Mouse (Mus musculus): ENCODE data around the gene Vti1a. TPM values are rescaled to one million over a fixed set of nuclear protein-coding genes. Genes with fewer than 3 reads are reported as not detected.

Vti1a gene
- polyA plus RNA-seq, 1 experiment from 2014 or later = 28.7 TPM

GRCm38 (mm10) chr19:55486473-55486872, 170.4 kb downstream of the Vti1a start:
- no peak for ATAC-seq (ENCODE audit: low FRiP score, low TSS enrichment)
- H3K27me3 ChIP-seq (ENCODE audit: insufficient read depth, low read length) = no peaks in the 10 kb centered on the region
- no peaks in the 10 kb centered on the region for H3K9me3 ChIP-seq (ENCODE audit: low read length)
- no peak overlapping the region for H3K4me2 ChIP-seq (replicated peaks; ENCODE audit: low read depth, low read length)
- no peak overlapping the region for H3K27ac ChIP-seq (ENCODE audit: low read length)
- no peak overlapping the region for H3K4me3 ChIP-seq (ENCODE audit: low read length)
- no peaks in the 10 kb centered on the region for H3K36me3 ChIP-seq (ENCODE audit: insufficient read depth, low read length)
- no peak overlapping the region for H3K9ac ChIP-seq (replicated peaks; ENCODE audit: low read length)
- WGBS = 70% methylated on average over 4 of the region's 4 CpGs
- peaks cover 30% of the 10 kb centered on the region for H3K4me1 ChIP-seq (ENCODE audit: insufficient read depth, low read length)

DNA sequence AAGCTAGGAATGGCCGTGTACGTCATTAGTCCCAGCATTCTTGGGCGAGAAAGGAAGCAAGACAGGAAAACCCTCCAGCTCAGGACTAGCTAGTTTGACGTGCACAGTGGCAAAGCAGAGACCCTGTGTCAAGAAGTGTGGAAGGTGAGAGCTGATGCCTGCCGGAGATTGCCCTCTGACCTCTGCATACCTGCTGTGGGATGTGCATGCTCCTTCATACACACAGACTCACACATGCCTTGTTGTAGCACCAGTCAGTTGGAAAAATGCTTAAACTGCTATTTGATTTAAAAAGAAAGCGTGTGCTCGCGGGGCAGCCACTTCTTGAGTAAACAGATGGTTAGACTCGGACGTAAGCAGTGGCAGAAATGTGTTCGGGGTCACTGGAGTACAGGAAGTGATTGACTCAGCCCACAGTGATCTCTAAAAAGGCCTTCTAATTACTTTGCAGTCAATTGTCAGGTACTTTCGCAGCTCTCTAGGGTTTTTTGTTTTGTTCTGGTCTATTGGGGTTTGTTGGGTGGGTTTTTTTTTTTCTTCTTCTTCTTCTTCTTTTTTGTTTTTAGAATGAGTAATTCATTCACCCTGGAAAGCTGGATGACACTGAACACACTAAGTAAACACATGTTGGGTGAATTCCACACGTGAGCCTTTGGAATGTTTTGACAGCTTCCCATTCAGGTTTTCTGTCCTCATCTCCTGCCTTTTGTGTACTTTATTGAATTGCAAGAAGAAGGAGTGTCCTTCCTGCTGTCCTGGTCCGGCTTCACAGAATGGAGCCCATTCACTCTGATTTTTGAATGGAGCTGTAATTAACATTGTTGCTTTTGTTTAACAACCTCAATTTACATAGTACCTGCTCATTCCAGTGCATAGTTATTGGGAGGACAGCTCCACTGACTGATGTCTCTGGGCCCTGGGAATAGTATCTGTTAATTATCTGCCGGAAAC, 175.3 kb downstream of the Vti1a start:
- Histone ChIP-seq H3K27me3 (ENCODE audit: insufficient read depth, low read length) (no peaks in the 10 kb centered on the region), H3K9ac (replicated peaks; ENCODE audit: low read length) (no peak overlapping the region), H3K36me3 (ENCODE audit: insufficient read depth, low read length) (no peaks in the 10 kb centered on the region), H3K4me2 (replicated peaks; ENCODE audit: low read depth, low read length) (no peak overlapping the region), H3K4me3 (ENCODE audit: low read length) (no peak overlapping the region), H3K4me1 (ENCODE audit: insufficient read depth, low read length) (peaks cover 26% of the 10 kb centered on the region), H3K27ac (ENCODE audit: low read length) (peak overlapping the region; percentile 56; the same call in 1 of the 2 replicates), H3K9me3 (ENCODE audit: low read length) (no peaks in the 10 kb centered on the region)
- 16% methylated on average over 15 of the region's 15 CpGs for WGBS
- peak; percentile 74; the same call in 1 of the 2 replicates for ATAC-seq (ENCODE audit: low FRiP score, low TSS enrichment)

DNA sequence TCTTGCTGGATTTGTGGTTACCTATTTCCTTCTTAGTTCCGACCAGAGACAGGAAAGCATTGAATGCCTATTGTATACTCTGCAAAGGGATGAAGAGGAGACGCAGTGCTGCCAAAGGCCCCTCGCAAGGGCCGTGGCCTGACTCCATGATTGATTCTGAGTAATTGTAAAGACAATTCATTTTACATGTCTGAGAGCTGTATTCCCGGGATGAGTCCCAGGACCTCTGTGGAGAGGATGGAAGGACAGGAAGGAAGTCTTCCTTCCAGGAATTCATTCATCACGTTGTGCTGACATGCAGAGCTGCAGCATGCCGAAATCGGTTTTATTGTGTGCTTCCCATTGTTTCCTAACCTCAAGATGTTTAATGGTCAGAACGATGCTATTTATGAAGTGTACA, 180.2 kb downstream of the Vti1a start:
- Histone ChIP-seq H3K27ac (ENCODE audit: low read length) (no peak overlapping the region; the same call in 1 of the 2 replicates), H3K36me3 (ENCODE audit: insufficient read depth, low read length) (peaks cover 5% of the 10 kb centered on the region; the same call in 1 of the 2 replicates), H3K4me3 (ENCODE audit: low read length) (no peak overlapping the region), H3K27me3 (ENCODE audit: insufficient read depth, low read length) (no peaks in the 10 kb centered on the region), H3K4me2 (replicated peaks; ENCODE audit: low read depth, low read length) (no peak overlapping the region), H3K4me1 (ENCODE audit: insufficient read depth, low read length) (peaks cover 29% of the 10 kb centered on the region), H3K9ac (replicated peaks; ENCODE audit: low read length) (no peak overlapping the region), H3K9me3 (ENCODE audit: low read length) (no peaks in the 10 kb centered on the region)
- 56% methylated on average over 9 of the region's 9 CpGs for WGBS
- peak; percentile 52 for ATAC-seq (ENCODE audit: low FRiP score, low TSS enrichment)

DNA sequence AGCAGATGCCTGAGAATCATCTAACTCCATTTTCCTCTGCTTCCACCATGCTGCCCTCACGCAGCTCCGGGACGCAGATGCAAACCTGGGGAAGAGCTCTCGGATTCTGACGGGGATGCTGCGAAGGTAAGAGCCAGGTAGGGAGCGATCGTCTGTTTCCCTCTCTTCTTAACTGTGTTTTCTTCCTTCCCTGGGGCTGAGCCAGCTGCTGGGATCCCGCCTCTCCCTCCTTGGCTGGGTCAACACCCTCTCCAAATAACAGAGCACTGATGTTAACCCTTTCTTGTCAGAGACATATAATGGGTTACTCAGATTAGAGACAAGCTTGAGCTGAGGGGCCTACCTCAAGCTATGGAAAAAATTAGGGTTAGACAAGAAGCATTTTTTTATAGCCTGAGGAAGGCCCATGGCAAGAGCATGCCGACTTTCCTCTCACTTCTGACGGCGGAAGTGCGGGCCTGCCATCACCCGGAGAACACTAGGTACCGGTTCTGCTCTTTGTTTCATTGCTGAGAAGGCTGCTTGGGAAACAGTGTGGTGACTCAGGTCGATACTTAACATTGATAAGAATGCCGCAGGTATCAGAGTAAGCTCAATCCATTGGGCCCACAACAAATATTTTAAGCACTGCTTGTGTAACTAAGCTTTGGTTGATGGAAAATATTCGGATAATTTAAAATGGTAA, 183.2 kb downstream of the Vti1a start:
- Histone ChIP-seq H3K4me2 (replicated peaks; ENCODE audit: low read depth, low read length) (no peak overlapping the region), H3K4me1 (ENCODE audit: insufficient read depth, low read length) (peaks cover 29% of the 10 kb centered on the region), H3K27me3 (ENCODE audit: insufficient read depth, low read length) (no peaks in the 10 kb centered on the region), H3K36me3 (ENCODE audit: insufficient read depth, low read length) (peaks cover 5% of the 10 kb centered on the region; the same call in 1 of the 2 replicates), H3K9me3 (ENCODE audit: low read length) (no peaks in the 10 kb centered on the region), H3K4me3 (ENCODE audit: low read length) (no peak overlapping the region), H3K27ac (ENCODE audit: low read length) (no peak overlapping the region), H3K9ac (replicated peaks; ENCODE audit: low read length) (no peak overlapping the region)
- WGBS = 72% methylated on average over 18 of the region's 18 CpGs
- no peak for ATAC-seq (ENCODE audit: low FRiP score, low TSS enrichment)

- Histone ChIP-seq H3K4me2 (replicated peaks; ENCODE audit: low read depth, low read length) (no peak overlapping the region), H3K27me3 (ENCODE audit: insufficient read depth, low read length) (no peaks in the 10 kb centered on the region), H3K9me3 (ENCODE audit: low read length) (no peaks in the 10 kb centered on the region), H3K4me3 (ENCODE audit: low read length) (no peak overlapping the region), H3K36me3 (ENCODE audit: insufficient read depth, low read length) (peaks cover 5% of the 10 kb centered on the region; the same call in 1 of the 2 replicates), H3K27ac (ENCODE audit: low read length) (no peak overlapping the region), H3K4me1 (ENCODE audit: insufficient read depth, low read length) (peaks cover 30% of the 10 kb centered on the region), H3K9ac (replicated peaks; ENCODE audit: low read length) (no peak overlapping the region)
- WGBS = 34% methylated on average over 4 of the region's 4 CpGs
- no peak for ATAC-seq (ENCODE audit: low FRiP score, low TSS enrichment)
Measured at GRCm38 (mm10) chr19:55501985-55502384, 185.9 kb downstream of the Vti1a start.

- no peaks in the 10 kb centered on the region for H3K27me3 ChIP-seq (ENCODE audit: insufficient read depth, low read length)
- H3K9ac ChIP-seq (replicated peaks; ENCODE audit: low read length) = no peak overlapping the region
- 66% methylated on average over 4 of the region's 4 CpGs for WGBS
- no peak overlapping the region for H3K4me2 ChIP-seq (replicated peaks; ENCODE audit: low read depth, low read length)
- peaks cover 28% of the 10 kb centered on the region for H3K4me1 ChIP-seq (ENCODE audit: insufficient read depth, low read length)
- H3K4me3 ChIP-seq (ENCODE audit: low read length) = no peak overlapping the region
- no peaks in the 10 kb centered on the region for H3K9me3 ChIP-seq (ENCODE audit: low read length)
- peaks cover 5% of the 10 kb centered on the region; the same call in 1 of the 2 replicates for H3K36me3 ChIP-seq (ENCODE audit: insufficient read depth, low read length)
- 0 out of 2 replicates have a peak, but pooled peaks have one; percentile 49 for ATAC-seq (ENCODE audit: low FRiP score, low TSS enrichment)
- no peak overlapping the region; the same call in 1 of the 2 replicates for H3K27ac ChIP-seq (ENCODE audit: low read length)
Measured at GRCm38 (mm10) chr19:55503771-55504170, 187.7 kb downstream of the Vti1a start.

GRCm38 (mm10) chr19:55507748-55508147, 191.7 kb downstream of the Vti1a start:
- no peaks in the 10 kb centered on the region for H3K27me3 ChIP-seq (ENCODE audit: insufficient read depth, low read length)
- 67% methylated on average over 16 of the region's 16 CpGs for WGBS
- no peak overlapping the region for H3K4me3 ChIP-seq (ENCODE audit: low read length)
- no peak overlapping the region for H3K9ac ChIP-seq (replicated peaks; ENCODE audit: low read length)
- no peak overlapping the region for H3K4me2 ChIP-seq (replicated peaks; ENCODE audit: low read depth, low read length)
- no peak overlapping the region for H3K27ac ChIP-seq (ENCODE audit: low read length)
- ATAC-seq (ENCODE audit: low FRiP score, low TSS enrichment) = 0 out of 2 replicates have a peak, but pooled peaks have one; percentile 31
- no peaks in the 10 kb centered on the region; the same call in 1 of the 2 replicates for H3K36me3 ChIP-seq (ENCODE audit: insufficient read depth, low read length)
- no peaks in the 10 kb centered on the region for H3K9me3 ChIP-seq (ENCODE audit: low read length)
- H3K4me1 ChIP-seq (ENCODE audit: insufficient read depth, low read length) = peaks cover 21% of the 10 kb centered on the region

GRCm38 (mm10) chr19:55508239-55508638, 192.1 kb downstream of the Vti1a start:
- Histone ChIP-seq H3K36me3 (ENCODE audit: insufficient read depth, low read length) (no peaks in the 10 kb centered on the region; the same call in 1 of the 2 replicates), H3K4me1 (ENCODE audit: insufficient read depth, low read length) (peaks cover 20% of the 10 kb centered on the region), H3K4me3 (ENCODE audit: low read length) (no peak overlapping the region), H3K27ac (ENCODE audit: low read length) (no peak overlapping the region), H3K4me2 (replicated peaks; ENCODE audit: low read depth, low read length) (no peak overlapping the region), H3K9me3 (ENCODE audit: low read length) (no peaks in the 10 kb centered on the region), H3K27me3 (ENCODE audit: insufficient read depth, low read length) (no peaks in the 10 kb centered on the region), H3K9ac (replicated peaks; ENCODE audit: low read length) (no peak overlapping the region)
- no peak for ATAC-seq (ENCODE audit: low FRiP score, low TSS enrichment)
- WGBS = 92% methylated on average over 4 of the region's 4 CpGs

DNA sequence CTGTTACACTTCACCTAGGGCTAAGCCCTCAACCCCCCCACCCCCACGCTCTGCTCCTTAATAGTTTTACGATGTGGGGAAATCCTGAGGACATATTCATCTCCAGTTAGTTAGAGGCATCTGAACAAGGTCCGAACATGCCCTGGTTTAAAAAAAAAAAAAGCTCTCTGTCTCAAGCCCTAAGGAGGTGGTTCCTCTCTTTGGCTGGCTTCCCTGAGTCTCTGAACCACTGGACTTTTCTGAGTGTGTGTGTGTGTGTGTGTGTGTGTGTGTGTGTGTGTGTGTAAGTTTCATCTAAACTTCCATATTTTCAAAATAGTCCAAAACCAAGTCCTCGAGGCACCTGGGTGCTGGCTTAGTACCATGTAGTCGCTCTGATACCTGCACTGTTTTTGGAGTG, 192.9 kb downstream of the Vti1a start:
- Histone ChIP-seq H3K36me3 (ENCODE audit: insufficient read depth, low read length) (no peaks in the 10 kb centered on the region; the same call in 1 of the 2 replicates), H3K4me1 (ENCODE audit: insufficient read depth, low read length) (peaks cover 15% of the 10 kb centered on the region), H3K9ac (replicated peaks; ENCODE audit: low read length) (no peak overlapping the region), H3K4me3 (ENCODE audit: low read length) (no peak overlapping the region), H3K4me2 (replicated peaks; ENCODE audit: low read depth, low read length) (no peak overlapping the region), H3K9me3 (ENCODE audit: low read length) (no peaks in the 10 kb centered on the region), H3K27me3 (ENCODE audit: insufficient read depth, low read length) (no peaks in the 10 kb centered on the region), H3K27ac (ENCODE audit: low read length) (no peak overlapping the region)
- no peak for ATAC-seq (ENCODE audit: low FRiP score, low TSS enrichment)
- 82% methylated on average over 5 of the region's 5 CpGs for WGBS
